9 mouse cellular contexts compared by ENCODE assay signal in genomic region chr12:105034130-105034769, GRCm38 (mm10). TPM values are rescaled to one million over a fixed set of nuclear protein-coding genes. Genes with fewer than 3 reads are reported as not detected.
DNase-seq lines count a peak whose midpoint lies in the region; ATAC-seq lines count a peak whose summit lies in the region.
"Had no signal": no experiment of that assay in that cellular context is flagged by ENCODE, and none has a peak within 500 bp of the region (broad histone marks: within the 10 kb centered on the region; RNA-seq: fewer than 3 reads in every experiment).

No protein-coding gene starts in this region.

- H3K4me1 ChIP-seq in heart, embryonic 16.5 days (ENCODE audit: control insufficient read depth, insufficient read depth, low read length): peaks cover 32% of the 10 kb centered on the region
- H3K4me1 ChIP-seq in embryonic facial prominence, embryonic 15.5 days: peaks cover 37% of the 10 kb centered on the region
- peaks cover 9% of the 10 kb centered on the region for H3K4me1 ChIP-seq in limb, embryonic 11.5 days (ENCODE audit: control insufficient read depth, insufficient read depth, low read length)
- peaks cover 59% of the 10 kb centered on the region for H3K4me1 ChIP-seq in neural tube, embryonic 13.5 days (replicated peaks)

- H3K4me2 ChIP-seq in heart, embryonic 16.5 days (ENCODE audit: low read depth, low read length): peak overlapping the region; percentile 84
- peak overlapping the region; percentile 74 for H3K4me2 ChIP-seq in embryonic facial prominence, embryonic 15.5 days (replicated peaks)
- peak overlapping the region; percentile 76 for H3K4me2 ChIP-seq in limb, embryonic 11.5 days (ENCODE audit: low read depth, severe bottlenecking)
- H3K4me2 ChIP-seq in neural tube, embryonic 13.5 days: peak overlapping the region; percentile 98

- WGBS in heart, embryonic 16.5 days: 36% methylated on average over 14 of the region's 14 CpGs
- WGBS in embryonic facial prominence, embryonic 15.5 days: 71% methylated on average over 14 of the region's 14 CpGs
- WGBS in limb, embryonic 11.5 days: 78% methylated on average over 14 of the region's 14 CpGs
- WGBS in neural tube, embryonic 13.5 days: 78% methylated on average over 14 of the region's 14 CpGs

- ATAC-seq in heart, embryonic 16.5 days (replicated peaks; ENCODE audit: extremely low read depth, insufficient read depth, low FRiP score): no peak
- ATAC-seq in embryonic facial prominence, embryonic 15.5 days (ENCODE audit: insufficient number of reproducible peaks, low FRiP score, low TSS enrichment, low read depth): no peak
- no peak for ATAC-seq in limb, embryonic 11.5 days (ENCODE audit: insufficient number of reproducible peaks, low FRiP score, low TSS enrichment, low read depth)
- ATAC-seq in neural tube, embryonic 13.5 days (ENCODE audit: low read depth): no peak

- peaks cover 4% of the 10 kb centered on the region; the same call in 1 of the 2 replicates for H3K36me3 ChIP-seq in heart, embryonic 16.5 days (ENCODE audit: control insufficient read depth, insufficient read depth)
- peaks cover 11% of the 10 kb centered on the region; the same call in 1 of the 2 replicates for H3K36me3 ChIP-seq in embryonic facial prominence, embryonic 15.5 days
- H3K36me3 ChIP-seq in limb, embryonic 11.5 days (ENCODE audit: control insufficient read depth, insufficient read depth, low read length): peaks cover 2% of the 10 kb centered on the region; the same call in 1 of the 2 replicates
- peaks cover 11% of the 10 kb centered on the region for H3K36me3 ChIP-seq in neural tube, embryonic 13.5 days

- H3K9ac ChIP-seq in heart, embryonic 16.5 days (ENCODE audit: low read length): 0 out of 2 replicates have a peak overlapping the region, but pooled peaks have one; percentile 26
- H3K9ac ChIP-seq in embryonic facial prominence, embryonic 15.5 days: peak overlapping the region; percentile 76; the same call in 1 of the 2 replicates
- H3K9ac ChIP-seq in limb, embryonic 11.5 days (ENCODE audit: low read length): no peak overlapping the region
- H3K9ac ChIP-seq in neural tube, embryonic 13.5 days: peak overlapping the region; percentile 83

- peak overlapping the region; percentile 85 for H3K4me3 ChIP-seq in heart, embryonic 16.5 days (ENCODE audit: low read length)
- H3K4me3 ChIP-seq in embryonic facial prominence, embryonic 15.5 days (replicated peaks): peak overlapping the region; percentile 97
- H3K4me3 ChIP-seq in limb, embryonic 11.5 days (ENCODE audit: low read depth, low read length): peak overlapping the region; percentile 87; the same call in 1 of the 2 replicates
- H3K4me3 ChIP-seq in neural tube, embryonic 13.5 days: peak overlapping the region; percentile 68

- H3K27ac ChIP-seq in heart, embryonic 16.5 days (ENCODE audit: low read length): no peak overlapping the region
- no peak overlapping the region for H3K27ac ChIP-seq in embryonic facial prominence, embryonic 15.5 days (replicated peaks)
- H3K27ac ChIP-seq in limb, embryonic 11.5 days (replicated peaks; ENCODE audit: low read depth, low read length): no peak overlapping the region
- no peak overlapping the region for H3K27ac ChIP-seq in neural tube, embryonic 13.5 days (replicated peaks)

- no peaks in the 10 kb centered on the region for H3K9me3 ChIP-seq in heart, embryonic 16.5 days (replicated peaks; ENCODE audit: control insufficient read depth, low read length)
- H3K9me3 ChIP-seq in embryonic facial prominence, embryonic 15.5 days (replicated peaks): no peaks in the 10 kb centered on the region
- no peaks in the 10 kb centered on the region for H3K9me3 ChIP-seq in limb, embryonic 11.5 days (ENCODE audit: control insufficient read depth, low read length)
- H3K9me3 ChIP-seq in neural tube, embryonic 13.5 days: no peaks in the 10 kb centered on the region

- H3K27me3 ChIP-seq in heart, embryonic 16.5 days (ENCODE audit: control insufficient read depth, insufficient read depth, low read length): no peaks in the 10 kb centered on the region
- no peaks in the 10 kb centered on the region for H3K27me3 ChIP-seq in embryonic facial prominence, embryonic 15.5 days
- no peaks in the 10 kb centered on the region for H3K27me3 ChIP-seq in limb, embryonic 11.5 days (ENCODE audit: control insufficient read depth, insufficient read depth, low read length)
- no peaks in the 10 kb centered on the region for H3K27me3 ChIP-seq in neural tube, embryonic 13.5 days

- no peak for DNase-seq in heart, postnatal 25 days (ENCODE audit: low spot score)
- DNase-seq in limb, embryonic 11.5 days (ENCODE audit: low spot score): no peak
- no peak for DNase-seq in layer of hippocampus, adult 9-11 months
- no peak for DNase-seq in gastrocnemius, postnatal 14 days
- DNase-seq in layer of hippocampus, postnatal 10 days (ENCODE audit: low spot score in 2 of 2): no peak
- DNase-seq: lung, postnatal 14 days had no signal

- intact Hi-C loops in heart, postnatal 25 days (cut with DNase I): loop anchor here (5.0 kb wide), 1 partner anchor 212 kb away; no protein-coding TSS in a partner anchor
- intact Hi-C loops in gastrocnemius, postnatal 14 days (cut with DNase I; ENCODE audit: low total_unique reads): no loop called here

RNA-seq across cellular contexts. Expression of gene Glrx5, which starts 1.8 kb away (rescaled TPM):
- polyA plus RNA-seq in heart, embryonic 16.5 days (2015; fragmentation: Nextera tagmentation; extraction: Ambion mirVana): 170 and 173 TPM in 2 replicates
- total RNA-seq in heart, postnatal 25 days (2021): 10 to 100 TPM; 95.9 to 99.0 TPM
- 152 and 159 TPM in 2 replicates for polyA plus RNA-seq in embryonic facial prominence, embryonic 15.5 days (2015; fragmentation: Nextera tagmentation; extraction: Ambion mirVana)
- polyA plus RNA-seq in limb, embryonic 11.5 days (2014; fragmentation: Nextera tagmentation; extraction: Ambion mirVana): 189 and 202 TPM in 2 replicates
- polyA plus RNA-seq in neural tube, embryonic 13.5 days (2015; fragmentation: Nextera tagmentation; extraction: Ambion mirVana): 151 and 167 TPM in 2 replicates
- 10 to 100 TPM; 66.0 to 67.1 TPM for total RNA-seq in gastrocnemius, postnatal 14 days (2021)
- total RNA-seq in layer of hippocampus, postnatal 10 days (2021): 10 to 100 TPM; 62.2 to 76.7 TPM

RNA-seq across cellular contexts. Expression of gene Syne3, which starts 24.6 kb away (rescaled TPM):
- polyA plus RNA-seq in heart, embryonic 16.5 days (2015; fragmentation: Nextera tagmentation; extraction: Ambion mirVana): 1.9 and 2.0 TPM in 2 replicates
- 1 to 10 TPM; 6.2 to 7.1 TPM for total RNA-seq in heart, postnatal 25 days (2021)
- 3.6 and 4.4 TPM in 2 replicates for polyA plus RNA-seq in embryonic facial prominence, embryonic 15.5 days (2015; fragmentation: Nextera tagmentation; extraction: Ambion mirVana)
- polyA plus RNA-seq in limb, embryonic 11.5 days (2014; fragmentation: Nextera tagmentation; extraction: Ambion mirVana): 0.20 and 0.31 TPM in 2 replicates
- 0.28 and 0.32 TPM in 2 replicates for polyA plus RNA-seq in neural tube, embryonic 13.5 days (2015; fragmentation: Nextera tagmentation; extraction: Ambion mirVana)
- 1 to 10 TPM; 5.7 TPM for total RNA-seq in gastrocnemius, postnatal 14 days (2021)
- under 1 TPM; 0.73 to 0.80 TPM for total RNA-seq in layer of hippocampus, postnatal 10 days (2021)
